Mouse (Mus musculus): ENCODE data around the gene Bbip1. TPM values are rescaled to one million over a fixed set of nuclear protein-coding genes. Genes with fewer than 3 reads are reported as not detected.

Bbip1 gene
- polyA plus RNA-seq, 1 experiment = 63.0 TPM

DNA sequence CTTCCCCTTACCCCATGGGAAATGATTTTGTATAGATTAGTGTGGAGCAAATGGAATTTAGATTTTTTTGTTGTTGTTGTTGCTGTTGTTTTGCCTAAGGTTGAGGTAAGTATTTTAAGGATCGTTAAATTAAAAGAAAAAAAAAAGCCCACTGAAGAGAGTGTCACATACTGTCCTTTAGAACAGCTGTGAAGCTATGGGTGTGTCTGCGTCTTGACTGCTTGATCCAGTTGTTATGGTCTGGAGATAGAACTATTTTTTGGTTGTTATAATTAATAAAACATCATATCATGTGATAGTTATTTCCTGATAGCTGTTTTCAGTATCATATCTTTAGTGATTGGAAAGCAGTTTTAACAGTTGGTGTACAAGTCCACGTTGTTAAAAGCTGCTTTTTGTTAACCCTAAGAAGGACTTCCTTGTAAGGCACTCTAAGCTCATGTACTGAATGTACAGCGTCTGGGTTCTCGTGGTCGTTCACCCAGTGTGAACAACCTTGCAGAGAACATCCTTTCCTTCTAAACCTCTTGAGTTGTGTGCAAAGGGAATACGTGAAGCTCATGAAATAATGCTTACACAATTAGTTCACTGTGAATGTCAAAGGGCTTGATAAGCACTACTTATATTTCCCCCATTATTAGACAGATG, 39.5 kb downstream of the Bbip1 start:
- Histone ChIP-seq H3K36me3 (ENCODE audit: control insufficient read depth, insufficient read depth, low read length) (no peaks in the 10 kb centered on the region), H3K27me3 (ENCODE audit: control insufficient read depth, insufficient read depth, low read length) (no peaks in the 10 kb centered on the region), H3K4me3 (ENCODE audit: control insufficient read depth, low read depth, low read length) (no peak overlapping the region), H3K4me1 (ENCODE audit: control insufficient read depth, insufficient read depth, low read length) (peaks cover 7% of the 10 kb centered on the region), H3K27ac (ENCODE audit: control insufficient read depth, insufficient read depth, low read depth, low read length) (no peak overlapping the region)
- TF ChIP-seq CTCF (IDR thresholded peaks at IDR 0.05; ENCODE audit: control insufficient read depth, insufficient read depth, insufficient replicate concordance, low read depth, low read length) (no peak), POLR2A (IDR thresholded peaks at IDR 0.05; ENCODE audit: control insufficient read depth, low read depth, low read length) (no peak)

- peak overlapping the region; percentile 91 for H3K27ac ChIP-seq (ENCODE audit: control insufficient read depth, insufficient read depth, low read depth, low read length)
- H3K4me1 ChIP-seq (ENCODE audit: control insufficient read depth, insufficient read depth, low read length) = peaks cover 7% of the 10 kb centered on the region
- H3K36me3 ChIP-seq (ENCODE audit: control insufficient read depth, insufficient read depth, low read length) = no peaks in the 10 kb centered on the region
- H3K4me3 ChIP-seq (ENCODE audit: control insufficient read depth, low read depth, low read length) = peak overlapping the region; percentile 94
- no peak for TF ChIP-seq POLR2A (IDR thresholded peaks at IDR 0.05; ENCODE audit: control insufficient read depth, low read depth, low read length)
- no peak for TF ChIP-seq CTCF (IDR thresholded peaks at IDR 0.05; ENCODE audit: control insufficient read depth, insufficient read depth, insufficient replicate concordance, low read depth, low read length)
- no peaks in the 10 kb centered on the region for H3K27me3 ChIP-seq (ENCODE audit: control insufficient read depth, insufficient read depth, low read length)
These were observed 40.7 kb downstream of the Bbip1 start for GRCm38 (mm10) chr19:53903507-53904321.

GRCm38 (mm10) chr19:53902739-53903487, 41.5 kb downstream of the Bbip1 start:
- Histone ChIP-seq H3K27ac (ENCODE audit: control insufficient read depth, insufficient read depth, low read depth, low read length) (peak overlapping the region; percentile 91), H3K27me3 (ENCODE audit: control insufficient read depth, insufficient read depth, low read length) (no peaks in the 10 kb centered on the region), H3K4me3 (ENCODE audit: control insufficient read depth, low read depth, low read length) (peak overlapping the region; percentile 94), H3K36me3 (ENCODE audit: control insufficient read depth, insufficient read depth, low read length) (no peaks in the 10 kb centered on the region), H3K4me1 (ENCODE audit: control insufficient read depth, insufficient read depth, low read length) (peaks cover 7% of the 10 kb centered on the region)
- TF ChIP-seq CTCF (IDR thresholded peaks at IDR 0.05; ENCODE audit: control insufficient read depth, insufficient read depth, insufficient replicate concordance, low read depth, low read length) (no peak), POLR2A (IDR thresholded peaks at IDR 0.05; ENCODE audit: control insufficient read depth, low read depth, low read length) (peak; percentile 88)

GRCm38 (mm10) chr19:53901931-53902738, 42.3 kb downstream of the Bbip1 start:
- Histone ChIP-seq H3K4me1 (ENCODE audit: control insufficient read depth, insufficient read depth, low read length) (peaks cover 7% of the 10 kb centered on the region), H3K4me3 (ENCODE audit: control insufficient read depth, low read depth, low read length) (peak overlapping the region; percentile 77), H3K27me3 (ENCODE audit: control insufficient read depth, insufficient read depth, low read length) (no peaks in the 10 kb centered on the region), H3K27ac (ENCODE audit: control insufficient read depth, insufficient read depth, low read depth, low read length) (peak overlapping the region; percentile 83), H3K36me3 (ENCODE audit: control insufficient read depth, insufficient read depth, low read length) (no peaks in the 10 kb centered on the region)
- TF ChIP-seq POLR2A (IDR thresholded peaks at IDR 0.05; ENCODE audit: control insufficient read depth, low read depth, low read length) = no peak
- TF ChIP-seq CTCF (IDR thresholded peaks at IDR 0.05; ENCODE audit: control insufficient read depth, insufficient read depth, insufficient replicate concordance, low read depth, low read length) = no peak

DNA sequence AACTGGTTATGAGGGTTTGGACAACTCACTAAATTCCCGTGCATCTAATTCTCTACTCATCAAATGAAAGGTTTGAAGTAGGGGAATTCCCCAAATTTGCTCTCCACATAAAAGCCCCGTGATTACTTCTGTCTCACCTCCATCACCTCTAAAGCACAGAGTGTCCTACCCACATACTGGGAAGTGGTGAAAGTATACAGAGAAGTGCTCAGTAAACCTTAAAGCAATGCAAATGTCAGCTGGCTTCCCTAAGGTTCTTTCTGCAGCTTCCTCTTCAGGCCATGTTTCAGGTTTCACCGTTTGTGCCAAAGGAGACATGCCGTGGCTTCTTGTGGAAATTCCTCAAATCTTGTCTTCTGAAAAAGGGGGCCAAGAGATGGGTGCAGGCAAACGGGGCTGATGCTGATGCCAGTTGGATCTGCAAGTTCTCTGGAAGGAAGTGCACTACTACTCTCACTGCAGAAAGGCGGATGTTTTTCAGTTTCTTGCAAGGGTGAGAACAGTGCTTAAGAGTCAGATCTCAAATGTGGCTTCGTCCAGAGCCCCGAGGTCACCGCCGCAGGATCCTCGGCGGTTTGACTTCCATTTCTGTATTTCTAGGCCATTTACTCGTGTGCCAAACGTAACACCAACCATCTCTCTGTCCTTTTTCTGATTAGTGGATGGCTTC, 44.4 kb downstream of the Bbip1 start:
- TF ChIP-seq CTCF (IDR thresholded peaks at IDR 0.05; ENCODE audit: control insufficient read depth, insufficient read depth, insufficient replicate concordance, low read depth, low read length) = no peak
- TF ChIP-seq POLR2A (IDR thresholded peaks at IDR 0.05; ENCODE audit: control insufficient read depth, low read depth, low read length) = no peak
- no peaks in the 10 kb centered on the region for H3K36me3 ChIP-seq (ENCODE audit: control insufficient read depth, insufficient read depth, low read length)

More for the DNA sequence above, 44.4 kb downstream of the Bbip1 start:
- Histone ChIP-seq H3K27ac (ENCODE audit: control insufficient read depth, insufficient read depth, low read depth, low read length) (no peak overlapping the region), H3K27me3 (ENCODE audit: control insufficient read depth, insufficient read depth, low read length) (no peaks in the 10 kb centered on the region), H3K4me3 (ENCODE audit: control insufficient read depth, low read depth, low read length) (no peak overlapping the region), H3K4me1 (ENCODE audit: control insufficient read depth, insufficient read depth, low read length) (peaks cover 7% of the 10 kb centered on the region)
